Mouse (Mus musculus) CD4-positive, CD25-positive, alpha-beta regulatory T cell, adult 9 weeks (primary cell): Measurements from ENCODE around the gene Khdrbs1. TPM values are rescaled to one million over a fixed set of nuclear protein-coding genes. Genes with fewer than 3 reads are reported as not detected.

Experiments used
- polyA plus RNA-seq: library from polyadenylated mRNA; unstranded; fragments of 100-300 nt; shearing (Covaris generic); gene quantifications from one replicate; pipeline ENCODE4 v1.2.1, GENCODE M21; 2017

Khdrbs1 gene
- 30.1 TPM for polyA plus RNA-seq

GRCm38 (mm10) chr4:129742232-129743009 is at the start of gene Khdrbs1:
TSS of gene Khdrbs1 (minus strand) at chr4:129742303.

GRCm38 (mm10) chr4:129696158-129696985 is 45.7 kb downstream of the Khdrbs1 start, which contains the start of gene Tmem39b:
TSS of gene Tmem39b (minus strand) at chr4:129696838.

GRCm38 (mm10) chr4:129672083-129672877 is 69.8 kb downstream of the Khdrbs1 start, which contains the start of gene Kpna6:
TSS of gene Kpna6 (minus strand) at chr4:129672767.

Other genes with a start within 250 kb of the Khdrbs1 start
- 6.5 TPM for gene Marcksl1, start 228.7 kb downstream of the Khdrbs1 start, polyA plus RNA-seq
- gene Hdac1, start 199.6 kb downstream of the Khdrbs1 start, polyA plus RNA-seq, result 375 TPM
- gene Lck, start 168.7 kb downstream of the Khdrbs1 start, polyA plus RNA-seq, result 1,699 TPM
- not detected for gene Fam167b, start 163.8 kb downstream of the Khdrbs1 start, polyA plus RNA-seq
- 238 TPM for gene Eif3i, start 141.7 kb downstream of the Khdrbs1 start, polyA plus RNA-seq
- 282 TPM for gene Tmem234, start 141.6 kb downstream of the Khdrbs1 start, polyA plus RNA-seq
- 8.8 TPM for gene Dcdc2b, start 128.0 kb downstream of the Khdrbs1 start, polyA plus RNA-seq
- gene Iqcc, start 123.2 kb downstream of the Khdrbs1 start, polyA plus RNA-seq, result 43.9 TPM
- gene Ccdc28b, start 118.4 kb downstream of the Khdrbs1 start, polyA plus RNA-seq, result 49.2 TPM
- 88.8 TPM for gene Txlna, start 101.2 kb downstream of the Khdrbs1 start, polyA plus RNA-seq
- 26.1 TPM for gene Kpna6, start 69.5 kb downstream of the Khdrbs1 start, polyA plus RNA-seq
- 25.6 TPM for gene Tmem39b, start 45.5 kb downstream of the Khdrbs1 start, polyA plus RNA-seq
- 247 TPM for gene Ptp4a2, start 68.9 kb upstream of the Khdrbs1 start, polyA plus RNA-seq
- gene Spocd1, start 186.9 kb upstream of the Khdrbs1 start, polyA plus RNA-seq, result not detected
- gene Adgrb2, start 242.6 kb upstream of the Khdrbs1 start, polyA plus RNA-seq, result not detected